Mouse (Mus musculus): ENCODE measurements around the gene Dbp.

DNA sequence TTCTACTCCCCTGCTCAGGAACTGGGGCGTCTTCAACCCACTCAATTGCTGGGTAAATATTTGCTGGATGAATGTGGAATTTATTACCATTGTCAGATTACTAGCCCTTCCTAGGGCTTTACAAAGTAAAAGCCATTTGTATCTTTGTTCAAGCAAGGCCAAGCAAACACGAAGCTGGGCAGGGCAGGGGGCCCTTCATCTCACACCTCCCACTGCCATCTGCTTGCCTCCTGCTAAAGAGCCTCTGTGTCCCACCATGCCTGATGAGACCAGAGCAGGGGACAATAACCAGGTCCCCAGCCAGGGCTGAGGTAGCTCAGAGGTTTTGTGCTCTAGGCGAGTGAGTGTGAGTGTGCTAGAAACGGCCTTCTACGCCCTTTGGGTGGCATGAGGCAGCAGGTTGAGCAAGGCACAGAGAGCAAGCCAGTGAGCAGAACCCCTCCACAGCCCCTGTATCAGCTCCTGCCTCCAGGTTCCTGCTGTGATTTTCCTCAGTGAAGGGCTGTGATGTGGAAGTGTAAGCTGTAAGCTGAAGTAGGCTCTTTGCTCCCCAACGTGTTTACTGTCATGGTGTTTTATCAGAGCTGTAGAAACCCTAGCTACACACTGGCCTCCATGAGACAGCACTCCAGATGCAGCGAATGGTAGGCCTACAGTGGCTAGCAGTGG, 27.1 kb upstream of the Dbp start:
- no peak for TF ChIP-seq REST (IDR thresholded peaks at IDR 0.05; ENCODE audit: insufficient read depth, insufficient read length)
- TF ChIP-seq TCF12 (IDR thresholded peaks at IDR 0.05; ENCODE audit: insufficient read depth, poor library complexity, severe bottlenecking): no peak
- TF ChIP-seq POLR2AphosphoS2 (IDR thresholded peaks at IDR 0.05; ENCODE audit: insufficient read length, low read depth): no peak

Data from myocyte (in vitro differentiated cells).